Mouse (Mus musculus): Measurements from ENCODE around the gene Frat2.

GRCm38 (mm10) chr19:41801742-41802369, 46.1 kb downstream of the Frat2 start, which contains the start of gene Arhgap19:
- no peak for TF ChIP-seq CTCF (IDR thresholded peaks at IDR 0.05; ENCODE audit: extremely low read depth, insufficient read depth, low read length)
- 0 out of 2 replicates have a peak, but pooled peaks have one; percentile 31 for TF ChIP-seq POLR2A (IDR thresholded peaks at IDR 0.05; ENCODE audit: extremely low read depth, insufficient read depth, low read length)
